Mouse (Mus musculus): ENCODE measurements around the gene Hdac4. TPM values are rescaled to one million over a fixed set of nuclear protein-coding genes. Genes with fewer than 3 reads are reported as not detected.

The Hdac4 gene
- polyA plus RNA-seq, 1 experiment from 2014 or later: 15.4 TPM

DNA sequence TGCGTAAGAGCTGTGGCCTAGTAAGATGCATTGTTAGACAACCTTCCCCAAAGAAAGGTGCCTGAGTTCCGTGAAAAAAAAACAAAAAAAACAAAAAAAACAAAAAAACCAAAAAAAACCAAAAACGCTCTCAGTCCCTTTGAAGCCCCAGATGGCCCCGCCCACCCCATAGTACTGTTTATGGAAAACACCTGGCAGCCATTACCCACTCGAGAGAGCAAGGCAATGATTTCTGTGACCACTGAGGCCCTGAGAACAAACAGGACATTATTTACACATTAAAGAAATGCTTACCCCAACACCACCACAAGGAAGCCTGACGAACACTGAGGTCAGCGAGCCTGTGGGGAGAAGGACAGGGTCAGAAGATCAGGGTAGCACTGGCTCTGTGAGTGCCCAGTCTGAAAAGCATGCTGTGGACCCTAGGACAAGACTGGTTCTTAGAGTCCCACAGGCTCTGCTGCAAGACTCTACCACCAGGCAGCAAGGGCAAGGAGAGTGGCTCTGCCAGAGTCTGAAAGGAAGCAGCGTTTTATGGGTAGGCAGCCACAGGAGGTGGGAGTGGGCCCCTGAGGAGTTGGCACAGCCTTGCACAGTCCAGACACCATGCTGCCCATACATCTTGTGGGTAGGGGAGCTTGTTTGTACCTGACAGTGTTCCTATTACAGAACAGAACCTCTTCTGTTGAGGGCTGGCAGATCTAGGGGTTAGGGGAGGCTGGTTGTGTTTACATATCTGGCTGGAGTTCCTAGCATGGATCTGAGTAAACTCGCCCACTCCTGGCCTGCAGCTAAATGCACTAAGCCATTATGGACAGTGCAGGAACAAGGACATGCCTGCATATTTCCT is 230.8 kb downstream of the Hdac4 start:
- H3K9me3 ChIP-seq (ENCODE audit: control insufficient read depth, low read length): no peaks in the 10 kb centered on the region
- H3K27me3 ChIP-seq (ENCODE audit: control insufficient read depth, insufficient read depth, low read length): no peaks in the 10 kb centered on the region
- no peak for ATAC-seq (ENCODE audit: insufficient number of reproducible peaks, insufficient read depth, low FRiP score, low read depth)
- no peak overlapping the region for H3K27ac ChIP-seq (replicated peaks in 1 of 2; ENCODE audit: control insufficient read depth in 1 of 2, insufficient read depth in 1 of 2, low read depth in 2 of 2, low read length in 2 of 2)
- peaks cover 75% of the 10 kb centered on the region for H3K36me3 ChIP-seq (ENCODE audit: control insufficient read depth, insufficient read depth, low read length)
- no peak overlapping the region for H3K4me2 ChIP-seq (ENCODE audit: low read length)
- H3K9ac ChIP-seq (ENCODE audit: low read length): no peak overlapping the region
- no peak overlapping the region for H3K4me3 ChIP-seq (ENCODE audit: control insufficient read depth in 1 of 2, insufficient read depth in 1 of 2, low read depth in 1 of 2, low read length in 2 of 2)
- 81% methylated on average over 9 of the region's 9 CpGs for WGBS
- no peaks in the 10 kb centered on the region for H3K4me1 ChIP-seq (ENCODE audit: control insufficient read depth in 2 of 2, insufficient read depth in 2 of 2, low read length in 2 of 2)

DNA sequence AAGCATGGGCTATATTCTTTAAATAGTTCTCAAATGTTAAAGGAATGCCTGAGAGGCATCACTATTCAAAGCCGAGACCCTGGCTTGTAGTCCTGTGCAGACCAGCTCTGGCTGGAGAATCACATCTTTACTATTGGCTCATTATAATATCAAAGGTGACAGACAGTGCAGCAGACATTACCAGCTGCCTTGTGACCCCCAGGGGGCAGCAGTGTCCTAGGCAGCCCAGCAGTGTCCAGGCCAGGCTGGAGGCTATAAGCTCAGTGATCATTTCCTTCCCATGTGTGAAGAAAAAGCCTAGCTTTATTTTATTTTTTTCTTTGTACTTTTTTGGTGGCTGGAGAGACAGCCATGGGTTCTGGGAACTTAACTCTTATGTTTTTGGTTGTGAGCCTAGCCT is 233.2 kb downstream of the Hdac4 start:
- Histone ChIP-seq H3K36me3 (ENCODE audit: control insufficient read depth, insufficient read depth, low read length) (peaks cover 80% of the 10 kb centered on the region), H3K9ac (ENCODE audit: low read length) (no peak overlapping the region), H3K4me3 (ENCODE audit: control insufficient read depth in 1 of 2, insufficient read depth in 1 of 2, low read depth in 1 of 2, low read length in 2 of 2) (no peak overlapping the region), H3K4me2 (ENCODE audit: low read length) (no peak overlapping the region), H3K27me3 (ENCODE audit: control insufficient read depth, insufficient read depth, low read length) (no peaks in the 10 kb centered on the region), H3K9me3 (ENCODE audit: control insufficient read depth, low read length) (no peaks in the 10 kb centered on the region), H3K27ac (replicated peaks in 1 of 2; ENCODE audit: control insufficient read depth in 1 of 2, insufficient read depth in 1 of 2, low read depth in 2 of 2, low read length in 2 of 2) (no peak overlapping the region), H3K4me1 (ENCODE audit: control insufficient read depth in 2 of 2, insufficient read depth in 2 of 2, low read length in 2 of 2) (no peaks in the 10 kb centered on the region)
- WGBS: 59% methylated on average over 1 of the region's 1 CpGs
- ATAC-seq (ENCODE audit: insufficient number of reproducible peaks, insufficient read depth, low FRiP score, low read depth): no peak

DNA sequence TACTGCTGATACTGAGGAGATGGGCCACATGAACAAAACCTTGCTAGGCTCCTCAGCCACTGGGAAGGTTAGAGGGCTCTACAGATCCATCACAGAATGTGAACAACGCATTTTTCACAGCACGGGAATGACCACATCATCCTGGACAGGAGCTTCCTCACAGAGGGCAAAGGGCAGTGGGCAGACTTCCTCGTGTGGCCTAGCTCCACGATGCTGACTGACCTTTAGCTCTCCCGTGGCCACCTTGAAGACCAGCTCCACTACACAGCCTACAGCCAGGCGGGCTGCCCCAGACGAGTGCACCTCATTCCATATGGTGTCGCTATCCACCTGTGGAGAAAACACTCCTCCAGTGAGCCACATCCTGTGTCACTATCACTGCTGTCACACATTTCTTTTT is 234.3 kb downstream of the Hdac4 start:
- no peak overlapping the region for H3K27ac ChIP-seq (replicated peaks in 1 of 2; ENCODE audit: control insufficient read depth in 1 of 2, insufficient read depth in 1 of 2, low read depth in 2 of 2, low read length in 2 of 2)
- no peak overlapping the region for H3K4me3 ChIP-seq (ENCODE audit: control insufficient read depth in 1 of 2, insufficient read depth in 1 of 2, low read depth in 1 of 2, low read length in 2 of 2)
- peaks cover 78% of the 10 kb centered on the region for H3K36me3 ChIP-seq (ENCODE audit: control insufficient read depth, insufficient read depth, low read length)
- no peak overlapping the region for H3K9ac ChIP-seq (ENCODE audit: low read length)
- ATAC-seq (ENCODE audit: insufficient number of reproducible peaks, insufficient read depth, low FRiP score, low read depth): no peak
- WGBS: 76% methylated on average over 8 of the region's 8 CpGs
- H3K9me3 ChIP-seq (ENCODE audit: control insufficient read depth, low read length): no peaks in the 10 kb centered on the region
- no peak overlapping the region for H3K4me2 ChIP-seq (ENCODE audit: low read length)
- no peaks in the 10 kb centered on the region for H3K27me3 ChIP-seq (ENCODE audit: control insufficient read depth, insufficient read depth, low read length)
- H3K4me1 ChIP-seq (ENCODE audit: control insufficient read depth in 2 of 2, insufficient read depth in 2 of 2, low read length in 2 of 2): no peaks in the 10 kb centered on the region

DNA sequence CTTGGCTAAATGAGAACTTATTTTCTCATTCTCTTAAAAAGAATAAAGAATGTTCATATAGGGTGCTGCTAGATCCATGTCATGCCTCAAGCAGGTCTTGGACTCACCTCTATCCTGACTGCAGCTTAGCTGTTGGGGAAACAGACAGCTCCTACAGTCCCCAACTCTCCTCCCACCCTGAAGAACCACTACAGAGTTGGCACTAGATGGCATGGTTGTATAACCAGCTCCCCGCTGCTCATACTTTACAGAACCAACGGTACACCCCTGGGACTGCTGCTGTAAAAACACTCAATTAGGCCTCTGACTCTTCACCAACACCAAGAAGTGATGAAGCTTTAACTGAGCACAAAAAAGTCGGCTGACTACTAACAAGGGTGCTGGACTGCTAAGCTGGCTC is 235.6 kb downstream of the Hdac4 start:
- Histone ChIP-seq H3K27me3 (ENCODE audit: control insufficient read depth, insufficient read depth, low read length) (no peaks in the 10 kb centered on the region), H3K4me3 (ENCODE audit: control insufficient read depth in 1 of 2, insufficient read depth in 1 of 2, low read depth in 1 of 2, low read length in 2 of 2) (no peak overlapping the region), H3K36me3 (ENCODE audit: control insufficient read depth, insufficient read depth, low read length) (peaks cover 77% of the 10 kb centered on the region), H3K4me1 (ENCODE audit: control insufficient read depth in 2 of 2, insufficient read depth in 2 of 2, low read length in 2 of 2) (no peaks in the 10 kb centered on the region), H3K27ac (replicated peaks in 1 of 2; ENCODE audit: control insufficient read depth in 1 of 2, insufficient read depth in 1 of 2, low read depth in 2 of 2, low read length in 2 of 2) (no peak overlapping the region), H3K4me2 (ENCODE audit: low read length) (no peak overlapping the region), H3K9me3 (ENCODE audit: control insufficient read depth, low read length) (no peaks in the 10 kb centered on the region), H3K9ac (ENCODE audit: low read length) (no peak overlapping the region)
- ATAC-seq (ENCODE audit: insufficient number of reproducible peaks, insufficient read depth, low FRiP score, low read depth): no peak
- WGBS: 74% methylated on average over 3 of the region's 3 CpGs

DNA sequence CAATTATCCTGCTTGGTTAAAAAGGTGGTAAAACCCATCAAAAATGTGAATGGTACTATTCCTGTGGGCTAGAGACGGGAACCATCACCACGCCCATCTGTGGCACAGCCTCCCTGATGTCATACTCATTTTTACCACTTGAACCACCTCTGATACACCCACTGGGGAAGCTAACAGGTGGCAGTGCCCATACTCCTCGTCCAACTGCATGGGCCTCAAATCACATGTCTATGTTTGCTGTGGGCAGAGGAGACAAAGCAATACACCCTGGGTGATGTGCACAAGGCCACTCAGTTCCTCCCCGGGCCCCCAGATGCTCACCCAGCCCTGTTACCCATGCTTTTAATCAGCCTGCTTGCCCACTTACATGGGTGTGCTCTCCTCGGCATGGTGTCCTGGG is 236.5 kb downstream of the Hdac4 start:
- Histone ChIP-seq H3K4me2 (ENCODE audit: low read length) (no peak overlapping the region), H3K27me3 (ENCODE audit: control insufficient read depth, insufficient read depth, low read length) (no peaks in the 10 kb centered on the region), H3K36me3 (ENCODE audit: control insufficient read depth, insufficient read depth, low read length) (peaks cover 79% of the 10 kb centered on the region), H3K9ac (ENCODE audit: low read length) (no peak overlapping the region), H3K27ac (replicated peaks in 1 of 2; ENCODE audit: control insufficient read depth in 1 of 2, insufficient read depth in 1 of 2, low read depth in 2 of 2, low read length in 2 of 2) (no peak overlapping the region), H3K4me1 (ENCODE audit: control insufficient read depth in 2 of 2, insufficient read depth in 2 of 2, low read length in 2 of 2) (no peaks in the 10 kb centered on the region), H3K9me3 (ENCODE audit: control insufficient read depth, low read length) (no peaks in the 10 kb centered on the region), H3K4me3 (ENCODE audit: control insufficient read depth in 1 of 2, insufficient read depth in 1 of 2, low read depth in 1 of 2, low read length in 2 of 2) (no peak overlapping the region)
- no peak for ATAC-seq (ENCODE audit: insufficient number of reproducible peaks, insufficient read depth, low FRiP score, low read depth)
- WGBS: 86% methylated on average over 5 of the region's 5 CpGs

DNA sequence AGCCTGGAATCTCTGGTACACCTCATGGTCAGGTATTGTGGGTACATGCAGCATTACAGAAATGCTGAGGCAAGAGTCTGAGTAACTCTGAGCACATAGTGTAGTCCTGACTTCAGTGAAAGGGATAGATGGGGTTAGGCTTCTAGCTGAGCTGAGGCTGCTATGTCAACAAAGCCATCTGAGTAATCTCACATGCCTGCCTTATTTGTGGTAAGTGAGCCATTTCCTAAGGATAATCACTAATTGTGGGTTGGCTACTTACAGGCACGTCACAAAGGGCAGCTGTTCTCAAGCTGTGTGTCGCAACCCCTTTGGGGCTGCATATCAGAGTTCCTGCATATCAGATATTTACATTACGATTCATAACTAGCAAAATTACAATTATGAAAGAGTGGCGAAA is 239.3 kb downstream of the Hdac4 start:
- Histone ChIP-seq H3K4me3 (ENCODE audit: control insufficient read depth in 1 of 2, insufficient read depth in 1 of 2, low read depth in 1 of 2, low read length in 2 of 2) (no peak overlapping the region), H3K4me2 (ENCODE audit: low read length) (no peak overlapping the region), H3K9me3 (ENCODE audit: control insufficient read depth, low read length) (no peaks in the 10 kb centered on the region), H3K27me3 (ENCODE audit: control insufficient read depth, insufficient read depth, low read length) (no peaks in the 10 kb centered on the region), H3K4me1 (ENCODE audit: control insufficient read depth in 2 of 2, insufficient read depth in 2 of 2, low read length in 2 of 2) (no peaks in the 10 kb centered on the region), H3K9ac (ENCODE audit: low read length) (no peak overlapping the region), H3K27ac (replicated peaks in 1 of 2; ENCODE audit: control insufficient read depth in 1 of 2, insufficient read depth in 1 of 2, low read depth in 2 of 2, low read length in 2 of 2) (no peak overlapping the region), H3K36me3 (ENCODE audit: control insufficient read depth, insufficient read depth, low read length) (peaks cover 91% of the 10 kb centered on the region)
- WGBS: 80% methylated on average over 4 of the region's 4 CpGs
- no peak for ATAC-seq (ENCODE audit: insufficient number of reproducible peaks, insufficient read depth, low FRiP score, low read depth)

DNA sequence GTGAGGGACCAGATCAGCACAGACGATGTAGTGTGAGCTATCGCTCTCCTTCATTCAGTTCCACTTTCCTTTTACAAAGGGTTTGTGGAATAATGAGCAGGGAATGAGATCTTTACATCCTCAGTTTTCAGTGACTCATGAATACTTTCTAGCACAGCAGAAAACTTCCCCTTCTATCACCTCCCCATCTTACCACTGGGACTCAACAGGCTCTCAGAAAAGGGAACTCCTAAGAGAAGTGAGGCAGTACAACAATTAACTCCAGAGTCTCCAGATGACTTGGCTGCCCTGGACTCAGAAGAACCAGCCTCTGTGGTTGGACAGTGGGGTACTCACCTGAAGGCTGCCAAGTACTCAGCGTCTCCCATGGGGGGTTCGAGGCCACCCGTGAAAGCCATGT is 240.5 kb downstream of the Hdac4 start:
- Histone ChIP-seq H3K9ac (ENCODE audit: low read length) (no peak overlapping the region), H3K27me3 (ENCODE audit: control insufficient read depth, insufficient read depth, low read length) (no peaks in the 10 kb centered on the region), H3K9me3 (ENCODE audit: control insufficient read depth, low read length) (no peaks in the 10 kb centered on the region), H3K4me2 (ENCODE audit: low read length) (no peak overlapping the region), H3K27ac (replicated peaks in 1 of 2; ENCODE audit: control insufficient read depth in 1 of 2, insufficient read depth in 1 of 2, low read depth in 2 of 2, low read length in 2 of 2) (no peak overlapping the region), H3K36me3 (ENCODE audit: control insufficient read depth, insufficient read depth, low read length) (peaks cover 92% of the 10 kb centered on the region), H3K4me3 (ENCODE audit: control insufficient read depth in 1 of 2, insufficient read depth in 1 of 2, low read depth in 1 of 2, low read length in 2 of 2) (no peak overlapping the region), H3K4me1 (ENCODE audit: control insufficient read depth in 2 of 2, insufficient read depth in 2 of 2, low read length in 2 of 2) (no peaks in the 10 kb centered on the region)
- 87% methylated on average over 5 of the region's 5 CpGs for WGBS
- no peak for ATAC-seq (ENCODE audit: insufficient number of reproducible peaks, insufficient read depth, low FRiP score, low read depth)

DNA sequence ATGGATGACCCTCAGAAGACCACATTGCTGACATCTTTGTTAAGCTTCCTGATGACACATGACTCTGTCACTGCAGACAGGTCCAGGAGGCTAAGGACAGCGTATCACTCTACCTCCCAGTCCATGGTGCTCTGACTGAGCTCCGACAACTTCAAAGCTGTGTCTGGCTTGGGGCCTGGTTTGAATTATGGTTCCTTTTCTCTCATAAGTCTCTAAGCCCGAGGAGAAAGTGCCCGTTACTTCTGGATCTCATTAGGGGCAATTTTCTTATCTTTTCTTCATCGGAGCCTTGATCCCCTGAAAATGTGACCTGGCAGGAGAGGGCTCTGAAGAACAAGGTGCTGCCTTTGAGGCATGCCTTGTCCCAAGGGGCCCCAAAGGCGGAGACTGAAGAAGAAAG is 242.6 kb downstream of the Hdac4 start:
- Histone ChIP-seq H3K4me2 (ENCODE audit: low read length) (no peak overlapping the region), H3K4me1 (ENCODE audit: control insufficient read depth in 2 of 2, insufficient read depth in 2 of 2, low read length in 2 of 2) (no peaks in the 10 kb centered on the region), H3K27me3 (ENCODE audit: control insufficient read depth, insufficient read depth, low read length) (no peaks in the 10 kb centered on the region), H3K9ac (ENCODE audit: low read length) (no peak overlapping the region), H3K36me3 (ENCODE audit: control insufficient read depth, insufficient read depth, low read length) (peaks cover 75% of the 10 kb centered on the region), H3K27ac (replicated peaks in 1 of 2; ENCODE audit: control insufficient read depth in 1 of 2, insufficient read depth in 1 of 2, low read depth in 2 of 2, low read length in 2 of 2) (no peak overlapping the region), H3K4me3 (ENCODE audit: control insufficient read depth in 1 of 2, insufficient read depth in 1 of 2, low read depth in 1 of 2, low read length in 2 of 2) (no peak overlapping the region), H3K9me3 (ENCODE audit: control insufficient read depth, low read length) (no peaks in the 10 kb centered on the region)
- 87% methylated on average over 6 of the region's 6 CpGs for WGBS
- ATAC-seq (ENCODE audit: insufficient number of reproducible peaks, insufficient read depth, low FRiP score, low read depth): no peak
